15 mouse cellular contexts compared by ENCODE assay signal in genomic region chr12:77193225-77193716, GRCm38 (mm10). TPM values are rescaled to one million over a fixed set of nuclear protein-coding genes. Genes with fewer than 3 reads are reported as not detected.
DNase-seq lines count a peak whose midpoint lies in the region; ATAC-seq lines count a peak whose summit lies in the region.
"Had no signal": no experiment of that assay in that cellular context is flagged by ENCODE, and none has a peak within 500 bp of the region (broad histone marks: within the 10 kb centered on the region; RNA-seq: fewer than 3 reads in every experiment).

No protein-coding gene starts in this region.

- H3K4me1 ChIP-seq in heart, embryonic 10.5 days: peaks cover 9% of the 10 kb centered on the region
- H3K4me1 ChIP-seq: forebrain, embryonic 15.5 days; limb, embryonic 15.5 days; stomach, embryonic 15.5 days had no signal

- 64% methylated on average over 4 of the region's 4 CpGs for WGBS in heart, embryonic 10.5 days

- H3K27ac ChIP-seq in heart, embryonic 10.5 days: no peak overlapping the region
- H3K27ac ChIP-seq: forebrain, embryonic 15.5 days; kidney, postnatal 0 days; limb, embryonic 15.5 days; stomach, embryonic 15.5 days had no signal

- no peak overlapping the region for H3K4me3 ChIP-seq in heart, embryonic 10.5 days
- H3K4me3 ChIP-seq: forebrain, embryonic 15.5 days; limb, embryonic 15.5 days; megakaryocyte, embryonic 14.5 days; stomach, embryonic 15.5 days had no signal

- H3K9me3 ChIP-seq in heart, embryonic 10.5 days: no peaks in the 10 kb centered on the region
- H3K9me3 ChIP-seq: forebrain, embryonic 15.5 days; limb, embryonic 15.5 days; megakaryocyte, embryonic 14.5 days; stomach, embryonic 15.5 days had no signal

- no peaks in the 10 kb centered on the region for H3K36me3 ChIP-seq in heart, embryonic 10.5 days
- H3K36me3 ChIP-seq: forebrain, embryonic 15.5 days; limb, embryonic 15.5 days; stomach, embryonic 15.5 days had no signal

- H3K27me3 ChIP-seq in heart, embryonic 10.5 days (ENCODE audit: insufficient read depth, poor library complexity, severe bottlenecking): no peaks in the 10 kb centered on the region
- H3K27me3 ChIP-seq: forebrain, embryonic 15.5 days; limb, embryonic 15.5 days; megakaryocyte, embryonic 14.5 days; Patski; stomach, embryonic 15.5 days had no signal

- DNase-seq in heart, adult 18-20 months: peak; percentile 23 to 25
- no peak for DNase-seq in heart, embryonic 10.5 days (ENCODE audit: low spot score)
- DNase-seq in induced T-regulatory cell, adult 2 months (ENCODE audit: low read depth): peak; percentile 65
- no peak for DNase-seq in adrenal gland, adult (ENCODE audit: inconsistent age in 2 of 2, low spot score in 1 of 2)
- DNase-seq in layer of hippocampus, postnatal 14 days (ENCODE audit: low spot score in 2 of 2): no peak
- DNase-seq in right cerebral cortex, adult 18-20 months: no peak
- DNase-seq: cerebellum, adult 2 months had no signal

- ATAC-seq in activated CD4-positive, CD25-positive, alpha-beta regulatory T cell, adult 4 months: peak; percentile 66
- peak; percentile 66 for ATAC-seq in megakaryocyte progenitor cell, adult 5-6 weeks (replicated peaks; ENCODE audit: poor library complexity)
- ATAC-seq: forebrain, embryonic 15.5 days; Patski had no signal

RNA-seq across cellular contexts. Expression of gene Fut8, which starts 44.7 kb away (rescaled TPM):
- total RNA-seq in heart, adult 18-20 months (2021): 10 to 100 TPM; 17.1 to 17.3 TPM
- polyA plus RNA-seq in heart, embryonic 10.5 days (2016; fragmentation: Nextera tagmentation; extraction: Ambion mirVana): 18.0 and 21.6 TPM in 2 replicates
- polyA plus RNA-seq in activated CD4-positive, CD25-positive, alpha-beta regulatory T cell, adult 4 months (2017; shearing (Covaris generic)): 10 to 100 TPM; 16.1 to 17.9 TPM
- total RNA-seq in megakaryocyte progenitor cell, adult 5-6 weeks (2015): 158 and 172 TPM in 2 replicates
- total RNA-seq in megakaryocyte progenitor cell, adult 5-6 weeks (2017): 119 and 151 TPM in 2 replicates
- 10 to 100 TPM; 84.2 to 85.1 TPM for total RNA-seq in layer of hippocampus, postnatal 14 days (2021)

Comparison
In these comparisons a context has a peak if more than half of its experiments do, and no peak if none do; other contexts are left out.
1. DNase-seq: peak in heart, adult 18-20 months (2 of 2) and induced T-regulatory cell, adult 2 months (single experiment); none in heart, embryonic 10.5 days (single experiment), adrenal gland, adult (0 of 2), layer of hippocampus, postnatal 14 days (0 of 2) and right cerebral cortex, adult 18-20 months (single experiment).
2. RNA of gene Fut8, which starts 44.7 kb away (total RNA-seq): 119 to 172 TPM in megakaryocyte progenitor cell, adult 5-6 weeks and 84.2 to 85.1 TPM in layer of hippocampus, postnatal 14 days; 17.1 to 17.3 TPM in heart, adult 18-20 months; every median in the first group is over 4 times any median in the second.